Mouse (Mus musculus) right cerebral cortex, adult 18-20 months (tissue): Measurements from ENCODE around the gene Olfr1419.
A peak's percentile ranks its signal among the peaks of the same experiment; 100 is the strongest.
"Not testable (repeated sequence)": the region's sequence is repeated elsewhere in the genome, so short reads cannot be mapped to it uniquely, and the experiment has no call there.

Experiments
- DNase-seq: peaks from one replicate; pipeline ENCODE4 v3.0.0; 2022; ENCODE audit warnings: mixed read lengths

The Olfr1419 gene

GRCm38 (mm10) chr19:11875006-11875405 is at the start of gene Olfr1419:
Gene Olfr1419 (minus strand): TSS chr19:11875106.
- DNase-seq: no peak

GRCm38 (mm10) chr19:11922515-11922914 is 47.6 kb upstream of the Olfr1419 start:
- not testable (repeated sequence) for DNase-seq

DNA sequence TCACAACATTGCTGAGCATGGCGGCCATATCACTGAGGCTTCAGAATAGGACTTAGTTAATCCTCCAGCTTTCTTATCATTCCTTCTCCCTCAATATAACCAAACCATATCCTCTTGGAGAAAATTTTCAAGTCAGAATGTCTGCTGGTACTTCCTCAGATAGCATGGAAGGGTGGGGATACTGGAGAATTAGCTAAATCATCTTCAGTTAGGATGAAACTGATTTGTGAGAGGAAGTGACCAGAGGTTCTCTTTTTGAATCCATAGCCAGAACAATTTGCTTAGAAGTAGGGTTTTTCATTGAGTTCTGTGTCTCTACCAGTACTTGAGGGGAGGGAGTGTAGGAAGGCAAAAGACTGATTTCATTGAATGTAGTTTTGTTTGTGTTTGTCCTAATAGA is 47.2 kb upstream of the Olfr1419 start:
- DNase-seq: no peak

DNA sequence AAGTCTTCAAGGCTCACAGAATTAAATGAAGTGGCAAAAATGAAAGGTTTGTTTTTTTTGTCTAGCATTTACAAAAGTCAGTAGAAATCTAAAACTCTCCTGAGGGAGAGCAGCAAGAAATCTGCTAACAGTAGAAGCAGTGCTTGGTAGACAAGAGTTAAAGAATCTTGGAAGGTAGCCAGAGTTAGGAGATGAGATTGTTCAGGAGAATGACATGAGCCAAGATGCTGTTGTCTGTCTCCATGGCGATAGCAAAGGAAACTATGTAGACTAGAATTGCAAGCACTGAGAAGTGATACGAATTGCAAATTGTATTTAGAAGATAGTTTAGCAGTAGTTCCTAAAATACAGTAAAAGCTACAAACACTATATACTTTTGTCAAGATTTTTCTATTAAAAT is 40.9 kb upstream of the Olfr1419 start:
- no peak for DNase-seq

- peak; percentile 22 for DNase-seq
These were observed 37.7 kb upstream of the Olfr1419 start for GRCm38 (mm10) chr19:11912533-11913121.

GRCm38 (mm10) chr19:11912037-11912532 is 37.2 kb upstream of the Olfr1419 start, which contains the start of gene Patl1:
Gene Patl1 (plus strand): TSS chr19:11912399.
- peak; percentile 99 for DNase-seq

- peak; percentile 15 for DNase-seq
These were observed 36.7 kb upstream of the Olfr1419 start for GRCm38 (mm10) chr19:11911603-11912002.

GRCm38 (mm10) chr19:11911021-11911420 is 36.1 kb upstream of the Olfr1419 start:
- DNase-seq: no peak

GRCm38 (mm10) chr19:11886265-11886664 is 11.4 kb upstream of the Olfr1419 start, which contains the start of gene Olfr1420:
Gene Olfr1420 (plus strand): TSS chr19:11886565.
- no peak for DNase-seq

DNA sequence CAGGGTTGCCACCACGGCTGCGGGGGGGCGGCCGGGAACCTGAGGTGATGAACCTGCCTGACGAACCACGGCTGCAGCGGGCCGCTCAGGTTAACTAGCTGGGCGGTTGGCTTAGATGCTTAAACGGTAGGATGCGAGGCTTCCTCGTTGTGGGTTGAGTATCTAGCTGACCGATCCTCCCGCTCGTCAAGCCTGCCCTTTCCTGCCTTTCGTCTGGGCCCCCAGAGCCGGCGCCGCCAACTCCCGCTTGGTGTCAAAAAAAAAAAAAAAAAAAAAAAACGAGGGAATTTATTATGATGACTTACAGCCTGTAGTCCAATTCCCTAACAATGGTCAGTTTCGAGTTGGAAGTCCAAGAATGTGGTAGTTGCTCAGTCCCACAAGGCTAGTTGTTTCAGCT is 3.5 kb upstream of the Olfr1419 start:
- not testable (repeated sequence) for DNase-seq

DNA sequence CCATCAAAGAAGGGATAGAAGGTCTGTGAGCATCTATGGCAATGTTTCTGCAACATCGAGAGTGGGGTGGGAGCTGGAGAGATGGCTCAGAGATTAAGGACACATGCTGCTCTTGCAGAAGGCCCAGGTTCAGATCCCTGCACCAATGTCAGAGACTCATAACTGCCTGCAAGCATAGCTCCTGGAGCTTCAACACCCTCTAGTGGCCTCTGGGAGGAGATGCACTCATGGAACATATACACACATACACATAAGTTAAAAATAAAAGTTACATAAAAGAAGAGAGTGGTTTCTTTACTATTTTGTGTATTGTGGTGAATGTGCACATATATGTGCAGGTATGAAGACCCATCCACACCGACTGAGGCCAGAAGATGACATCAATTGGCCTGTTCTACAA is 7.1 kb downstream of the Olfr1419 start:
- DNase-seq: no peak

DNA sequence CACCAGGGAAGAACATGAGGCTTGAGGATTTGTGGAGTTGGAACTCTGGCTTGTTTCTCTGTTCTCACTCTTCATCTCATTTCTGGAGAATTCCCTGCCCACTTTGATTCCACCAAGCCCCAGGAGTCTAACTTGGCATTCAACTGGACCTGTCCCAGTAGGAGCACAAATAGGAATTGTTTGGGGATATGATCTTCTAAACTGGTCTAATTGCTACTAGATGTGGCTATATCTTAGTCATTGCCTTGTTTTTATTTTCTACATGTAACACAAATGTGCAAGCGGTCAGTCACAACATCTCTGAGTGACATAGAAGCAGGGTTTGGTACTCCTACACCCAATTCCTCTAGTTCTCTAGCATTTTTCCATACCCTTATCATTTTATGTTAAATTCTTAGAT is 13.9 kb downstream of the Olfr1419 start, which contains the start of gene Olfr1418:
Olfr1418 (minus strand) TSS at position 101 of the 400 bp plus-strand sequence.
- no peak for DNase-seq

- no peak for DNase-seq
These were observed 18.4 kb downstream of the Olfr1419 start for GRCm38 (mm10) chr19:11856506-11856905.

DNA sequence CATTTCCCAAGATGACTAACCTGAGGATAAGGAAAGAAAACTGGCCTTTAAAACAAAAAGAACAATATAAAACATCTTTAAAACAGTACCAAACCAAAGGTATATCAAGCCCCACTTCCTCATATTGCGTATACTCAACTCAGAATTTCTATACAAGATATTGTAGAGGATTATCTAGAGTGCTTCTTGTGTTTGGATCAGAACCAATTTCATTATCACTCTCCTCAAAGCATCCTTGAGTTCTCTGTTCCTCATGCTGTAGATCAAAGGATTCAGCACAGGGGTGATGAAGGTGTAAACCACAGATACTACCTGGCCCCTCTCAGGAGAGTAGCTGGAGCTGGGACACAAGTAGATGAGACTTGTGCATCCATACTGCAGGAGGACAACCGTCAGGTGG is 20.1 kb downstream of the Olfr1419 start:
- no peak for DNase-seq

DNA sequence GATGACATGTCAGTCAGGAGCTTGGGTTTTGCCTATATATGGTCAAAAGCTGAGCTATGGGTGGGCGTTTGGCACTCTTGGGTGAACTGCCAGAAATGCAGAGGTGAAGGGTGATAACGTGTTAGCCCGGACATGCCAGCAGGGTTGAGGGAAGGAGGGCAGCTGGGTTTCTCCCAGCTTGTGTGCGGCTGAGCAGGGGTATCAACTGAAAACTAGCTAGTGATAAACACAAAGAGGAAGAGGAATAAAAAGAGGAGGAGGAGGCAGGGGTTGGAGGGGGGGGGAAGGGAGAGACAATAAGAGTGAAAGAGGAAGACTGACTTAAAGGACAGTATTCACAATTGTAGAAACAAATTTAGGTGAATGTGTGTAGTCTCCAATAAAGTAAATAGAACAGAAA is 22.3 kb downstream of the Olfr1419 start:
- DNase-seq: no peak

DNA sequence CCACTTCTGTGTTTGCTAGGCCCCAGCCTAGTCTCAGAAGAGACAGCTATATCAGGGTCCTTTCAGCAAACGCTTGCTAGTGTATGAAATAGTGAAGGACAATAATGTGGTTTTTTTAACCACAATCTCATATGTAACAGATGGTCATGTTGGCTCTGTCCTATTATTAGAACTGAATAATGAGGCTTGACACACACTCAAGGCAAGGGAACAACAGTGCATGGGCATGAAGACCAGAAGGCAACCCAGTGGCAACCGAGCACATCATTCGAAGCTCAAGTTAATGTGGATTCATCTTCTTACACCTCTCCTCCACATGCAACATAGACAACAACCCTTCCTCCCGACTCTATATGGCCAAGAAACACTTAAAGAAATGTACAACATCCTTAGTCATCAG is 28.6 kb downstream of the Olfr1419 start:
- DNase-seq: no peak

GRCm38 (mm10) chr19:11839119-11839518 is 35.8 kb downstream of the Olfr1419 start, which contains the start of gene Olfr1417:
Gene Olfr1417 (minus strand): TSS chr19:11839219.
- no peak for DNase-seq

DNA sequence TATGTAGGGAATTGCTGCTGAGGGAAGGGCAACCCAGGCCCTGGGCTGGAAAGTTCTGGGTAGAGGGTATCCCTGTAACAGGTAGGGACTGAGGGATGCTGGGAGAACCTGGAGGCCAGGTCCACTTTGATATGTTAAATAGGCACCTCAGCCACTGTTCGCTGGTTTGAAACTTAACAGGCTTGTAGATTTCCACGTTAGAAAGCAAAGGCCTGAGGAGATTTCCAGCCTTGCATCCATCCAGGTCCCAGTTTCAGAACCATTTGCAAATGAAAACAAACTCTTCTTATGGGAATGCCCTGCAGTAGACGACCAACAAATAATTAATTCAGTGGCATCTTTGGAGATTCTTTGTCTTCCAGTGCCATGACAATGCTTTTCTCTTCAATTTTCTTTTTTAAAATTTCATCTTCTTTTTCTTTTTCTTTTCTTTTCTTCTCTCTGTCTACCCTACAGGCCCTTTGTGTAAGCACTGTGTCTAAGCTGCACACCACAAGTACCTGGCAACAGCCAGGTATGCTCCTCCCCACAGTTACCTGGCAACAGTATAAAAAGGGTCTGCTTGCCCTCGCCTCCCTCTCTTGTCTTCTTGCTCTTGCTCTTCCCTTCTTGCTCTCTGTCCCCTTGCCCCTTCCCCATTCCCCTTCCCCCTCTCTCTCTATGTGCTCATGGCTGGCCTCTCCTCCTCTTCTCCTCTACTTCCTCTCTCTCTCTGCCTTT is 51.4 kb downstream of the Olfr1419 start:
- no peak for DNase-seq

DNA sequence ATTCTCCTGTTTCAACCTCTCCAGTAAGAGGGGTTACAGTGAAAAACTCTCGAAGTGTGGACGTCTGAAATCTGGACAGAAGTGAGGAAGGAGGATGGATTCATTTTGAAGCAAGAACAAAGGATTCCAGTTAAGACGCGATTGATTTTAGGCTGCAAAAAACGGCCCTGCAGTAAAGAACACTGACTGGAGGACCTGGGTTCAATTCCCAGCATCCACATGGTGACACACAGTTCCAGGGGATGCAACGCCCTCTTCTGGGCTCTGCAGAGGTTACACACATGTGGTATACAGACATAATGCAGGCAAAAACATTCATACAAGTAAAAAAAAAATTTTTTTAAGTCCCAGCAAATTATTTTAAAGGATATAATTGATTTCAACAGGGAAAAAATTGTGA is 54.7 kb downstream of the Olfr1419 start:
- DNase-seq: no peak

DNA sequence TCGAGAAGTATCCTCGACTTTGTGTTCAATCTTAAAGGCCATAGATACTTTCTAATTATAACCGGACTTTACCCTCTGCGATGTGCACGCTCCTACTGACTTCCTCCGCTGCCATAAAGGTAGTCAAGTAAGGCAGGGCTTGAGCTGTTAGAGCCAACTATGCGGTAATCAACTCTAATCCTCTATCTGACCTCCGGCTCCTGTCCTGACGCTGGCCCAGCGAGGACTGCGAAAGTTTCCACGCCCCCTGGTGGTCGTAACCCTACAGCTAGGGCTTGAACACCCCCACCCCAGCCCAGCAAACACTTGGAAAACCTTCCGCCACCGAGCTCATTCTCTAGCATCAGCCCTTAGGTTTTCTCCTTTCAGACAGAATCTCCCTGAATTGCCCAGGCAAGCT is 55.1 kb downstream of the Olfr1419 start:
- DNase-seq: peak; percentile 49

DNA sequence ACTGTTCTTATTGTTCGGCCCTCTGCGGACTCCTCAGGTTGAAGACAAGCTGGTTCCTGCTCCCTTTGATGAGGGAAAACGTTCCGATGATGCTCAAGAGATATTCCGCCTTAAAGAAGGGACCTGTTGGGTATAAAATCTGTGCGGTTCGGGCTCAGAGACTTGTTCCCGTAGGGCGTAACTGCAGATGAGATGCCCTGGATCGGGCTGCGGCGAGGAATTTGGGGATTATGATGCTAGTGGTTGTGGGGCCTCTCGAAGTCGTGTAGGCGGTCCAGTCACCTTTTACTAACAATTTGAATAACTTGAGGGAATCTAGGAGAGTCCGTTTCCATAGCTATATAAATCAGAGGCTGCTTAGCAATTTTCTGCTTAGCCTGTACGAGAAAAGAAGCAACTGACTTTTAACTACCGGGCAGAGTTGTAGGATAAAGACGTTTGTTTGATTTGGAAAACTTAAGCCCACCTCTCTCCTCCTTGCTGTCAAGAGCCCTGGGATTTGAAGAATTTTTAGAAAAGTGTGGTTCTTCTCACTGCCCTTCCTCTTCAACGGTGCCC is 55.7 kb downstream of the Olfr1419 start, which contains the start of gene Stx3:
Stx3 (minus strand) TSS at position 261 of the 558 bp plus-strand sequence.
- DNase-seq: no peak
